Mouse (Mus musculus) thymus, adult 2 months (tissue): ENCODE results near the gene Gm6096.

Experiments used
- CTCF ChIP-seq: fragments of 200-500 bp; IDR thresholded peaks from 2 replicates; pipeline ENCODE4 v1.5.1; 2012; ENCODE audit warnings: mild to moderate bottlenecking, control low read depth, low read length, moderate library complexity, borderline replicate concordance; ENCODE audit not compliant: control insufficient read depth, poor library complexity, insufficient read depth; ENCODE audit errors: extremely low read depth
- POLR2A ChIP-seq: fragments of 200-500 bp; IDR thresholded peaks from 2 replicates; pipeline ENCODE4 v1.6.1; 2012; ENCODE audit warnings: mild to moderate bottlenecking, low read length, control low read depth, moderate library complexity; ENCODE audit not compliant: control insufficient read depth, poor library complexity, insufficient read depth; ENCODE audit errors: extremely low read depth

GRCm38 (mm10) chr7:34276066-34276465 lies 25.2 kb downstream of the Gm6096 start:
- no peak for TF ChIP-seq CTCF
- TF ChIP-seq POLR2A = no peak
